Mouse (Mus musculus) liver, embryonic 16.5 days (tissue): ENCODE data around the gene Lrrn2. TPM values are rescaled to one million over a fixed set of nuclear protein-coding genes. Genes with fewer than 3 reads are reported as not detected.

ENCODE experiments used
- ATAC-seq: fragments of 200-750 bp; cut with Nextera tagmentation; 2 replicates; pipeline ENCODE4 v1.8.0; 2017; ENCODE audit warnings: low read depth, mild to moderate bottlenecking, moderate number of reproducible peaks, moderate library complexity
- H3K27ac ChIP-seq: fragments of 300-500 bp; sonication (generic); 2 replicates; pipeline ENCODE4 v1.5.1; 2014; ENCODE audit warnings: mild to moderate bottlenecking, low read length
- H3K27me3 ChIP-seq: fragments of 300-500 bp; sonication (generic); 2 replicates; pipeline ENCODE4 v1.6.1; 2014; ENCODE audit warnings: low read depth, low read length, mixed read lengths; ENCODE audit not compliant: control insufficient read depth, insufficient read depth
- H3K36me3 ChIP-seq: fragments of 300-500 bp; sonication (generic); 2 replicates; pipeline ENCODE4 v1.6.1; 2014; ENCODE audit warnings: mild to moderate bottlenecking; ENCODE audit not compliant: control insufficient read depth, insufficient read depth
- H3K4me1 ChIP-seq: fragments of 300-500 bp; sonication (generic); 2 replicates; pipeline ENCODE4 v1.6.1; 2014; ENCODE audit warnings: low read depth, low read length, mixed read lengths; ENCODE audit not compliant: control insufficient read depth
- H3K4me2 ChIP-seq: fragments of 300-500 bp; sonication (generic); 2 replicates; pipeline ENCODE4 v1.6.1; 2014; ENCODE audit warnings: low read depth, low read length, mixed read lengths
- H3K4me3 ChIP-seq: fragments of 300-500 bp; sonication (generic); 2 replicates; pipeline ENCODE4 v1.5.1; 2014; ENCODE audit warnings: low read depth, mild to moderate bottlenecking, low read length
- H3K9ac ChIP-seq: fragments of 300-500 bp; sonication (generic); 2 replicates; pipeline ENCODE4 v1.6.1; 2014; ENCODE audit warnings: low read depth, low read length
- H3K9me3 ChIP-seq: fragments of 300-500 bp; sonication (generic); replicated peaks from 2 replicates; pipeline ENCODE4 v1.6.1; 2016; ENCODE audit warnings: low read length; ENCODE audit not compliant: control insufficient read depth
- WGBS: fragments of 180-500 bp; shearing (Covaris S2); extraction: QIAGEN DNeasy Blood & Tissue Kit; methylation state at CpG from one replicate; pipeline ENCODE4 v1.1.7; 2014; ENCODE audit not compliant: insufficient replicate concordance; 5-methylcytosine and 5-hydroxymethylcytosine counted together
- polyA plus RNA-seq: library from polyadenylated mRNA; unstranded; fragments of >200 nt; fragmentation: Nextera tagmentation; extraction: Ambion mirVana; gene quantifications from 2 replicates; pipeline ENCODE4 v1.2.1, GENCODE M21; 2015

The Lrrn2 gene
- polyA plus RNA-seq, 1 experiment from 2014 or later = 0.13 TPM

DNA sequence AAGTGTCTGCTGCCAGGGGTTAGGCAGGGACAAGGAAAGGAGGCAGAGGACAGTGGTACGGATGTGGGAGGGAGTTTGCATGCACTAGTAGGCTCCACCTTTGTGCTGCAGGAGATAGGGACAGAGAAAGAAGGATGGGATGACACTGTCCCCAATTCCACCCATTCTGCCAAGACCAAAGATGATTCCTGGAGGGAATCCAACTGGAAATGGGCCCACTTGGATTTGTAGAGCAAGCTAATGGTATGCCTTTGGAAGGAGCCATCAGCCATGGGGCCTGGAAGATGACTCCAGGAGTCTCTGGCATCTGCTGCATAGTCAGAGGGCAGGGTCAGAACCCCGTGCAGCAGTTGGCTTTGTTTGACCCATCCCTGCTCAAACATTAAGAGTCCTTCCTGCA is 52.3 kb downstream of the Lrrn2 start:
- Histone ChIP-seq H3K9ac (no peak overlapping the region), H3K27me3 (no peaks in the 10 kb centered on the region), H3K36me3 (no peaks in the 10 kb centered on the region), H3K4me1 (no peaks in the 10 kb centered on the region), H3K4me3 (no peak overlapping the region), H3K27ac (no peak overlapping the region), H3K9me3 (no peaks in the 10 kb centered on the region), H3K4me2 (no peak overlapping the region)
- WGBS = 53% methylated on average over 2 of the region's 2 CpGs
- no peak for ATAC-seq

DNA sequence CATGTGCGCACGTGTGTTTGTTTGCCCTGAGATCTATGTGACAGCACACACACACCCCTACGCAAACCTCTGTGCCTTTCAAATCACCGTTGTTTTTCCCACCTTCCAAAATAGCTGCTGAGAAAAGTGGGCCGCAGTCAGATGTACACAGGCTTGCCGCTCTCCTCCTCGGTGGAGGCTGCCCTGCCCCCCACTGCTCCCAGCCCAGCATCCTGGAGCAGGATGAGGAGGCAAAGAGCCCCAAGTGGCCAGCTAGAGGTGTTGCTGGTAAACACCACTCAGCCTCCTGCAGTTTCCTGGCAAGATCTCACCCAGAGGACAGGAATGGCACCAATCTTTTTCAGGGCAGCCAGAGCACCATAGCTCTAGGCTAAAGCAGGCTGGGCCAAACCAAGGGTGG is 54.8 kb downstream of the Lrrn2 start:
- no peak overlapping the region for H3K4me2 ChIP-seq
- H3K4me1 ChIP-seq = no peaks in the 10 kb centered on the region
- H3K27ac ChIP-seq = no peak overlapping the region
- no peak overlapping the region for H3K4me3 ChIP-seq
- no peaks in the 10 kb centered on the region for H3K36me3 ChIP-seq
- no peaks in the 10 kb centered on the region for H3K27me3 ChIP-seq
- no peak for ATAC-seq
- WGBS = 37% methylated on average over 7 of the region's 7 CpGs
- H3K9me3 ChIP-seq = no peaks in the 10 kb centered on the region
- H3K9ac ChIP-seq = no peak overlapping the region

DNA sequence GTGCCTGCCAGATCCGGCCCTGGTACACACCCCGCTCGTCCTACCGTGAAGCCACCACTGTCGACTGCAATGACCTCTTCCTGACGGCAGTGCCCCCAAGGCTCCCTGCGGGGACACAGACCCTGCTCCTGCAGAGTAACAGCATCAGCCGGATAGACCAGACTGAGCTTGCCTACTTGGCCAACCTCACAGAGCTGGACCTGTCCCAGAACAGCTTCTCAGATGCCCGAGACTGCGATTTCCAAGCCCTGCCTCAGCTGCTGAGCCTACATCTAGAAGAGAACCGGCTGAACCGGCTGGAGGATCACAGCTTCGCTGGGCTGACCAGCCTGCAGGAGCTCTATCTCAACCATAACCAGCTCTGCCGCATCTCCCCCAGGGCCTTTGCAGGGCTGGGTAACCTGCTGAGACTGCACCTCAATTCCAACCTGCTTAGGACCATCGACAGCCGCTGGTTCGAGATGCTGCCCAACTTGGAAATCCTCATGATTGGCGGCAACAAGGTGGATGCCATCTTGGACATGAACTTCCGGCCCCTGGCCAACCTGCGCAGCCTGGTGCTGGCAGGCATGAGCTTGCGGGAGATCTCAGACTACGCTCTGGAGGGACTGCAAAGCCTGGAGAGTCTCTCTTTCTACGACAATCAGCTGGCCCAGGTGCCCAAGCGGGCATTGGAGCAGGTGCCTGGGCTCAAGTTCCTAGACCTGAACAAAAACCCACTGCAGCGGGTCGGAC is 57.4 kb downstream of the Lrrn2 start:
- 74% methylated on average over 26 of the region's 26 CpGs for WGBS
- no peaks in the 10 kb centered on the region for H3K9me3 ChIP-seq
- H3K4me1 ChIP-seq = no peaks in the 10 kb centered on the region
- H3K36me3 ChIP-seq = no peaks in the 10 kb centered on the region
- no peak overlapping the region for H3K4me2 ChIP-seq
- H3K4me3 ChIP-seq = no peak overlapping the region
- H3K27ac ChIP-seq = no peak overlapping the region
- ATAC-seq = no peak
- no peaks in the 10 kb centered on the region for H3K27me3 ChIP-seq
- no peak overlapping the region for H3K9ac ChIP-seq

DNA sequence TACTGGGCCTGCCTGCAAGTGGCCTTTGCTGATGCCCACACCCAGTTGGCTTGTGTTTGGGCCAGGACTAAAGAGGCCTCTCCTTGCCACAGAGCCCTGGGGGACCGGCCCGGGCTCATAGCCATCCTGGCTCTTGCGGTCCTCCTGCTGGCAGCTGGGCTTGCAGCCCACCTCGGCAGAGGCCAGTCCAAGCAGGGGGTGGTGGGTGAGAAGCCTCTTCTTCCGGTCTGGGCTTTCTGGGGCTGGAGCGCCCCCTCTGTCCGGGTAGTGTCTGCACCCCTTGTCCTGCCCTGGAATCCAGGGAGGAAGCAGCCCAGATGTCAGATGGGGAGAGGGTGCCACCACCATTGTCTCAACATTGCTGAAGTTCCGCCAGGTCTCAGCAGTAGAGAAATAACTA is 58.9 kb downstream of the Lrrn2 start:
- Histone ChIP-seq H3K9me3 (no peaks in the 10 kb centered on the region), H3K27ac (no peak overlapping the region), H3K9ac (no peak overlapping the region), H3K27me3 (no peaks in the 10 kb centered on the region), H3K4me3 (no peak overlapping the region), H3K4me2 (no peak overlapping the region), H3K4me1 (no peaks in the 10 kb centered on the region), H3K36me3 (no peaks in the 10 kb centered on the region)
- ATAC-seq = no peak
- 56% methylated on average over 8 of the region's 8 CpGs for WGBS

DNA sequence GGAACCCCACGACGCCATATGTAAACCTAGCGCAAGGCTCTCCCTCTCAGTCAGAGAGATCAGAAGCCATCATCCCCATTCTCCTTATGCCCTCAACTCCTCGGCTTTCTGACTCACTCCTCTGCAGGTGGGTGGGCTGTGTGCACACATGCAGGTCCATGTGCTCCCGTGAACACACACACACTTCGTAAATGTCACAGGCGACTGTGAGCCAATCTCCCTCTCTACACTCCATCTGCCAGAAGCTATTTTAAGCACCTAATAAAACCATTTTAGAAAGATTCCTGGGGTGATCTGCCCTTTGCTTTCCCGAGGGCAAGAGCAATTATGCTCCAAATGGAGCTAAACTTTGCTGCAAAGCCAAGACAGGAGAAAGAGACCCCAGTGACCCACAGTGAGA is 65.8 kb downstream of the Lrrn2 start:
- no peak overlapping the region for H3K9ac ChIP-seq

DNA sequence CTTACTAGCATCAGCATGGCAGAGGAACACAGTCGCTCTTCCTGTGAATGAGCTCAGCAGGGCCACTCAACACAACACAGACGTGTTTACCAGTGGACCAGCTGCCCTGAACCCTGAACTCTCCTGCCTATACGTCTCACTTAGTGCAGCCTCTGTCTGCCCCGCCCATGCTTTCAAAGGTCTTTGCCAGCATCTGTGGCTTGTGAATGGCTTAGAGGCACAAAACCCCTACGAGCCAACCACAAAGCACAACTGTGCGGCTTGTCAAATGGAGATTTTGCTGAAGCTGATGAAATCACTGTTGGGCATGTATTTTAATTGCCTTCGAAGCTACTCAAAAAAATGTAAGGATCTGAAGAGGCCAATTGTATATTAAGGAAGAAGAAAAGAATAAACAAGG is 67.7 kb downstream of the Lrrn2 start:
- WGBS = 52% methylated on average over 7 of the region's 7 CpGs
- H3K4me1 ChIP-seq = no peaks in the 10 kb centered on the region

More for the DNA sequence above, 65.8 kb downstream of the Lrrn2 start:
- H3K36me3 ChIP-seq = no peaks in the 10 kb centered on the region
- H3K9me3 ChIP-seq = no peaks in the 10 kb centered on the region
- WGBS = 54% methylated on average over 8 of the region's 8 CpGs
- no peaks in the 10 kb centered on the region for H3K27me3 ChIP-seq
- no peak overlapping the region for H3K27ac ChIP-seq
- no peak overlapping the region for H3K4me2 ChIP-seq
- ATAC-seq = no peak
- no peak overlapping the region for H3K4me3 ChIP-seq
- no peaks in the 10 kb centered on the region for H3K4me1 ChIP-seq

DNA sequence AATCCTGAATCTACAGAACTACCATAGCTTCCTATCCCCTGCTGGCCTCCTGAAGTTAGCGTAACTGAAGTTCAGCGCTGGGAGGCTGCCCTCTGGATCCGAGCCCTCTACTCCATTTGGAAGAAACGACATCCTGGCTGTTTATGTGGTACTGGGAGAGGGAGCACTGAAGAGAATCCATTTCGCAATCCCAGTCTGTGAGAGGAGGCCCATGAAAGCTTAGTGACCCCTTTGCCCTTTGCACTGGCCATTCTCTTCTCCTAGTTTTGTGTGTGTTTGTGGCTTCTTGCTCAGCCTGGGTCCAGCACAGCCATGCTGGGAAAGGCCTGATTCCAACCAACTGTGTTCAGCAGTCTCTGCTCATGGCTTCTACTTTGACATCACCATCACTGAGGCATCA is 76.7 kb downstream of the Lrrn2 start:
- Histone ChIP-seq H3K4me3 (no peak overlapping the region), H3K4me2 (no peak overlapping the region), H3K27ac (peak overlapping the region; percentile 42; the same call in 1 of the 2 replicates), H3K36me3 (no peaks in the 10 kb centered on the region), H3K27me3 (no peaks in the 10 kb centered on the region), H3K9ac (no peak overlapping the region), H3K4me1 (no peaks in the 10 kb centered on the region), H3K9me3 (no peaks in the 10 kb centered on the region)
- 62% methylated on average over 5 of the region's 5 CpGs for WGBS
- ATAC-seq = peak; percentile 65

More for the DNA sequence above, 67.7 kb downstream of the Lrrn2 start:
- H3K36me3 ChIP-seq = no peaks in the 10 kb centered on the region
- no peak overlapping the region for H3K9ac ChIP-seq
- no peak overlapping the region for H3K4me2 ChIP-seq
- no peak for ATAC-seq
- no peak overlapping the region for H3K27ac ChIP-seq
- H3K27me3 ChIP-seq = no peaks in the 10 kb centered on the region
- H3K4me3 ChIP-seq = no peak overlapping the region
- no peaks in the 10 kb centered on the region for H3K9me3 ChIP-seq

DNA sequence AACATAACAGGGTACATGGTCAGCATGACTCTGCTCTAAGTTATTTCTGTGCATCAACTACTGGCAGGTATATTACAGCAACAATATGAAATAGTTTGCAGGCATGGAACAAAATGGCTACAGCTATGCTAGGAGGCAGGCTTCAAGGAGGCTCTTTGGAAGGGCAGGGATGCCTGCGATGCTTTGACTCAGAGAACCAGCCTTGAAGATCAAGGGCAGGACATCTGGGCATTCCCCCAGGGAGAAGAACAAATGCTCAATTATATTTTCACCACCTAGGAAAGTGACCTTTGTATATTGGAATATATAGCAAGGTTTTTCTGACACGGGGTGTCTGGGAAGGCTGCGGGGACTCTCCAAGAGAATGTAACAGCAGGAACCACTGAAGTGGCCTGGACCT is 81.7 kb downstream of the Lrrn2 start:
- Histone ChIP-seq H3K4me3 (no peak overlapping the region), H3K36me3 (no peaks in the 10 kb centered on the region), H3K27ac (no peak overlapping the region), H3K4me1 (no peaks in the 10 kb centered on the region), H3K9me3 (no peaks in the 10 kb centered on the region), H3K27me3 (no peaks in the 10 kb centered on the region), H3K4me2 (no peak overlapping the region), H3K9ac (no peak overlapping the region)
- 72% methylated on average over 3 of the region's 3 CpGs for WGBS
- no peak for ATAC-seq

DNA sequence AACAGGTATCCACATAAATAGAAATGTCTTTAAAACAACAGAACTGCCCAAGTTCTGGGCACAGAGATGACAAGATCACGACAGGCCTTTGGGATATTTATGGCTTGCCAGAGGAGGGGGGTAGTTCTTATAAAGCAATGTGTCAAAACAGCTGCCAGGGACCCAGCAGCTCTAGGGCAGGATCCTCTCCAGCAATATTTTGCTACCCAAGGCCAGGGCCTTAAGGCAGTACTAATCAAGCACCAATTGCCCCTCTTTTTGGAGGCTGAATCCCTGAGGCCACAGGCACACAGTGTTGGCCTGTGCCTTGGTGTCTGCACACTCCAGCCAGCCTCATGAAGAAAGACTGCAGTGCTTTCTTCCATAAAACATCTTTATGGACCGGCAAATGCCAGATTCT is 84.0 kb downstream of the Lrrn2 start:
- Histone ChIP-seq H3K4me3 (no peak overlapping the region), H3K4me1 (no peaks in the 10 kb centered on the region), H3K9me3 (no peaks in the 10 kb centered on the region), H3K36me3 (no peaks in the 10 kb centered on the region), H3K27ac (no peak overlapping the region), H3K9ac (no peak overlapping the region), H3K4me2 (no peak overlapping the region), H3K27me3 (no peaks in the 10 kb centered on the region)
- no peak for ATAC-seq
- WGBS = 42% methylated on average over 2 of the region's 2 CpGs
